In the genomic region with DNA sequence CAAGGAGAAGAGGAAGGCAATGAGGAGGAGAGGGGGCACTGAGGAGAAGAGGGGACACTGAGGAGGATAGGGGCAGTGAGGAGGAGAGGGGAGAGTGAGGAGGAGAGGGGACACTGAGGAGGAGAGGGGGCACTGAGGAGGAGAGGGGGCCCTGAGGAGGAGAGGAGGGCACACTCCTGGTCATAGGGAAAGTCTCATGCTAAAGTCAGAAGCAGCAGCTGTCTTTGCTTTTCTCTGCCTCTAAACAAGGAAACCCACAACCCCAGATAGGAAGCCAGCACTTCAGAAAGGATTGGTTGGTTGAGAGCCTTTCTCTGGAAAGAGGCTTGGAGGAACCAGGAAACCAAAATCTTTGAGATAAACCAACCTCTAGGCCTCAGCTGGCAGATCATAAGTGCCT, we compare ENCODE assay signal across 12 mouse cellular contexts.
"Had no signal": no experiment of that assay in that cellular context is flagged by ENCODE, and none has a peak within 500 bp of the region (broad histone marks: within the 10 kb centered on the region; RNA-seq: fewer than 3 reads in every experiment).

No protein-coding gene starts in this region.

- H3K4me3 ChIP-seq: layer of hippocampus, adult 2 months; limb, embryonic 13.5 days; midbrain, embryonic 15.5 days; neural tube, embryonic 13.5 days had no signal

- H3K27me3 ChIP-seq: midbrain, embryonic 15.5 days; neural tube, embryonic 13.5 days had no signal

- DNase-seq: kidney, adult 18-20 months; kidney, postnatal 10 days; kidney, postnatal 4 days; left cerebral cortex, postnatal 4 days; lung, adult 18-20 months; right cerebral cortex, postnatal 25 days had no signal

- H3K4me1 ChIP-seq: midbrain, embryonic 15.5 days; neural tube, embryonic 13.5 days had no signal

- H3K36me3 ChIP-seq: limb, embryonic 13.5 days; midbrain, embryonic 15.5 days; neural tube, embryonic 13.5 days had no signal

- H3K9ac ChIP-seq: limb, embryonic 13.5 days; liver, embryonic 14.5 days; midbrain, embryonic 15.5 days; neural tube, embryonic 13.5 days had no signal

- H3K9me3 ChIP-seq: limb, embryonic 13.5 days; midbrain, embryonic 15.5 days; neural tube, embryonic 13.5 days had no signal

- H3K4me2 ChIP-seq: limb, embryonic 13.5 days; midbrain, embryonic 11.5 days; midbrain, embryonic 15.5 days; neural tube, embryonic 13.5 days had no signal

- H3K27ac ChIP-seq: layer of hippocampus, adult 2 months; limb, embryonic 13.5 days; liver, embryonic 14.5 days; midbrain, embryonic 15.5 days; neural tube, embryonic 13.5 days had no signal
